ENCODE assay signal across 8 mouse cellular contexts in genomic region chr17:56613236-56613844, GRCm38 (mm10). TPM values are rescaled to one million over a fixed set of nuclear protein-coding genes. Genes with fewer than 3 reads are reported as not detected.
DNase-seq lines count a peak whose midpoint lies in the region; ATAC-seq and TF ChIP-seq lines count a peak whose summit lies in the region.

Gene Rpl36 (plus strand): TSS chr17:56613416.

- peak within 1 kb of the TSS; percentile 82 for H3K4me2 ChIP-seq in heart, embryonic 11.5 days
- peak within 1 kb of the TSS; percentile 94 for H3K4me2 ChIP-seq in kidney, embryonic 16.5 days (replicated peaks; ENCODE audit: low read depth, low read length)
- H3K4me2 ChIP-seq in myocyte (ENCODE audit: low read depth) = peak within 1 kb of the TSS; percentile 95

- peaks cover 15% of the 10 kb centered on the region; the same call in 1 of the 2 replicates for H3K79me2 ChIP-seq in liver, adult 2 months (ENCODE audit: control insufficient read depth, insufficient read depth, low read length)
- peaks cover 53% of the 10 kb centered on the region for H3K79me2 ChIP-seq in myocyte (ENCODE audit: control insufficient read depth, insufficient read depth)

- under 1% methylated on average over 52 of the region's 52 CpGs for WGBS in heart, embryonic 11.5 days (ENCODE audit: insufficient replicate concordance)
- WGBS in kidney, embryonic 16.5 days = under 1% methylated on average over 52 of the region's 52 CpGs
- WGBS in liver, adult 2 months = under 1% methylated on average over 52 of the region's 52 CpGs

- peak; percentile 82 for TF ChIP-seq POLR2A in liver, adult 2 months (IDR thresholded peaks at IDR 0.05; ENCODE audit: extremely low read depth, insufficient read depth, low read length)
- TF ChIP-seq POLR2A in myocyte (IDR thresholded peaks at IDR 0.05; ENCODE audit: insufficient read length, low read depth) = peak; percentile 80

- DNase-seq in A20 (ENCODE audit: low read depth, low spot score) = peak; percentile 93
- peak; percentile 98 for DNase-seq in brain, adult 2 months (ENCODE audit: low read depth, low spot score)
- DNase-seq in liver, adult 2 months (ENCODE audit: extremely low read depth, low read depth, low spot score) = peak; percentile 82
- peak; percentile 93 for DNase-seq in splenic B cell, adult 2 months (ENCODE audit: low read depth, low spot score)

- peak; percentile 91 for TF ChIP-seq CTCF in liver, adult 2 months (IDR thresholded peaks at IDR 0.05; ENCODE audit: low read depth, low read length)

- peaks cover 15% of the 10 kb centered on the region for H3K36me3 ChIP-seq in heart, embryonic 11.5 days (ENCODE audit: control insufficient read depth, insufficient read depth, low read length)
- peaks cover 34% of the 10 kb centered on the region for H3K36me3 ChIP-seq in kidney, embryonic 16.5 days (ENCODE audit: insufficient read depth, low read length)
- H3K36me3 ChIP-seq in liver, adult 2 months (ENCODE audit: control insufficient read depth, insufficient read depth, low read length) = no peaks in the 10 kb centered on the region
- H3K36me3 ChIP-seq in myocyte (ENCODE audit: control insufficient read depth, insufficient read depth) = peaks cover 19% of the 10 kb centered on the region
- peaks cover 3% of the 10 kb centered on the region; the same call in 1 of the 2 replicates for H3K36me3 ChIP-seq in splenic B cell, adult 2 months (ENCODE audit: control insufficient read depth, insufficient read depth, low read length, poor library complexity, severe bottlenecking)

- H3K9ac ChIP-seq in heart, embryonic 11.5 days (ENCODE audit: low read depth, low read length) = peak within 1 kb of the TSS; percentile 95
- peak within 1 kb of the TSS; percentile 93 for H3K9ac ChIP-seq in kidney, embryonic 16.5 days (replicated peaks; ENCODE audit: low read length)
- peak within 1 kb of the TSS; percentile 93 for H3K9ac ChIP-seq in liver, adult 2 months (ENCODE audit: low read depth, low read length)

- H3K4me3 ChIP-seq in heart, embryonic 11.5 days (ENCODE audit: low read depth, low read length) = peak within 1 kb of the TSS; percentile 75
- peak within 1 kb of the TSS; percentile 76 for H3K4me3 ChIP-seq in kidney, embryonic 16.5 days (ENCODE audit: low read length)
- peak within 1 kb of the TSS; percentile 90 for H3K4me3 ChIP-seq in liver, adult 2 months (ENCODE audit: insufficient read depth, low read depth, low read length)
- H3K4me3 ChIP-seq in myocyte = peak within 1 kb of the TSS; percentile 73

- no peaks in the 10 kb centered on the region for H3K27me3 ChIP-seq in heart, embryonic 11.5 days (ENCODE audit: control insufficient read depth, insufficient read depth, low read length)
- no peaks in the 10 kb centered on the region for H3K27me3 ChIP-seq in kidney, embryonic 16.5 days (ENCODE audit: insufficient read depth, low read length)
- H3K27me3 ChIP-seq in liver, adult 2 months (ENCODE audit: control insufficient read depth, insufficient read depth, low read length) = no peaks in the 10 kb centered on the region
- no peaks in the 10 kb centered on the region for H3K27me3 ChIP-seq in myocyte (ENCODE audit: control insufficient read depth, insufficient read depth, insufficient read length)
- no peaks in the 10 kb centered on the region for H3K27me3 ChIP-seq in splenic B cell, adult 2 months (ENCODE audit: control insufficient read depth, insufficient read depth, low read length, poor library complexity, severe bottlenecking)

- peak; percentile 74 for ATAC-seq in erythroblast, adult 5-6 weeks (replicated peaks; ENCODE audit: low FRiP score, poor library complexity, severe bottlenecking)
- ATAC-seq in heart, embryonic 11.5 days (replicated peaks; ENCODE audit: insufficient number of reproducible peaks, low FRiP score, low TSS enrichment) = peak; percentile 40; the same call in 1 of the 2 replicates
- ATAC-seq in kidney, embryonic 16.5 days (ENCODE audit: low FRiP score, low TSS enrichment) = peak; percentile 47

- no peaks in the 10 kb centered on the region for H3K9me3 ChIP-seq in heart, embryonic 11.5 days (replicated peaks; ENCODE audit: control insufficient read depth, low read length)
- H3K9me3 ChIP-seq in kidney, embryonic 16.5 days (ENCODE audit: low read length) = no peaks in the 10 kb centered on the region

- H3K4me1 ChIP-seq in heart, embryonic 11.5 days (ENCODE audit: control insufficient read depth, insufficient read depth, low read length) = peaks cover 26% of the 10 kb centered on the region
- peaks cover 34% of the 10 kb centered on the region for H3K4me1 ChIP-seq in kidney, embryonic 16.5 days (ENCODE audit: insufficient read depth, low read length)
- peaks cover 19% of the 10 kb centered on the region for H3K4me1 ChIP-seq in liver, adult 2 months (ENCODE audit: control insufficient read depth, insufficient read depth, low read length)

- peak within 1 kb of the TSS; percentile 88 for H3K27ac ChIP-seq in heart, embryonic 11.5 days (ENCODE audit: low read depth, low read length)
- peak within 1 kb of the TSS; percentile 86 for H3K27ac ChIP-seq in kidney, embryonic 16.5 days (ENCODE audit: low read length)
- H3K27ac ChIP-seq in liver, adult 2 months (replicated peaks; ENCODE audit: insufficient read depth, low read depth, low read length) = peak within 1 kb of the TSS; percentile 97

- H3ac ChIP-seq in myocyte (ENCODE audit: control insufficient read depth, insufficient read length) = peak within 1 kb of the TSS; percentile 59

TF ChIP-seq in myocyte, 11 proteins besides CTCF, POLR2A, EP300 and RAD21:
- TF ChIP-seq MYOG (IDR thresholded peaks at IDR 0.05; ENCODE audit: control insufficient read depth in 1 of 3, insufficient read depth in 1 of 3, insufficient read length in 2 of 3, low read depth in 2 of 3) (peak in 1 of 3 experiments; percentile 52), REST (IDR thresholded peaks at IDR 0.05; ENCODE audit: insufficient read depth, insufficient read length) (no peak), TCF12 (IDR thresholded peaks at IDR 0.05; ENCODE audit: insufficient read depth, poor library complexity, severe bottlenecking) (no peak), SRF (IDR thresholded peaks at IDR 0.05; ENCODE audit: control insufficient read depth, insufficient read length, low read depth) (peak; percentile 71), MAX (IDR thresholded peaks at IDR 0.05; ENCODE audit: low read depth) (no peak), POLR2AphosphoS2 (IDR thresholded peaks at IDR 0.05; ENCODE audit: insufficient read length, low read depth) (peak; percentile 88)

RNA-seq across cellular contexts. Expression of gene Rpl36, which starts in this region (rescaled TPM):
- total RNA-seq in erythroblast, adult 5-6 weeks (2015; ENCODE audit: low replicate concordance) = 298 and 319 TPM in 2 replicates
- 323 TPM in 2 replicates for total RNA-seq in erythroblast, adult 5-6 weeks (2017; ENCODE audit: low replicate concordance)
- polyA plus RNA-seq in heart, embryonic 11.5 days (2014; fragmentation: Nextera tagmentation; extraction: Ambion mirVana) = 1,303 and 1,414 TPM in 2 replicates
- polyA plus RNA-seq in kidney, embryonic 16.5 days (2015; fragmentation: Nextera tagmentation; extraction: Ambion mirVana) = 1,616 and 1,628 TPM in 2 replicates
- 820 and 1,038 TPM in 2 replicates for total RNA-seq in liver, adult 2 months (2014; rRNA removed)
- polyA plus RNA-seq in liver, adult 2 months (2012; rRNA removed) = 845 and 1,134 TPM in 2 replicates
- 3,746 TPM for polyA plus RNA-seq in myocyte (2012; fragmentation: generic; extraction: Trizol)

Comparison
In these comparisons a context has a peak if more than half of its experiments do, and no peak if none do; other contexts are left out.
1. Peak in every context shown above with its lines: DNase-seq, ATAC-seq, H3K4me3 ChIP-seq and H3K27ac ChIP-seq.